Mouse (Mus musculus) gastrocnemius, postnatal 25 days (tissue): Measurements from ENCODE around the gene Hist1h3f. TPM values are rescaled to one million over a fixed set of nuclear protein-coding genes. Genes with fewer than 3 reads are reported as not detected.
A peak's percentile ranks its signal among the peaks of the same experiment; 100 is the strongest.
"Not testable (repeated sequence)": the region's sequence is repeated elsewhere in the genome, so short reads cannot be mapped to it uniquely, and the experiment has no call there.

ENCODE experiments used
- DNase-seq: peaks from one replicate; pipeline ENCODE4 v3.0.0; 2022
- total RNA-seq, 2 experiments: library from RNA; stranded (reverse); gene quantifications; 1 replicate in 1 of 2; 2 replicates in 1 of 2; pipeline ENCODE4 v1.2.3; 2021

Hist1h3f gene
- total RNA-seq, 2 experiments from 2014 or later: 5.0 to 6.6 TPM

DNA sequence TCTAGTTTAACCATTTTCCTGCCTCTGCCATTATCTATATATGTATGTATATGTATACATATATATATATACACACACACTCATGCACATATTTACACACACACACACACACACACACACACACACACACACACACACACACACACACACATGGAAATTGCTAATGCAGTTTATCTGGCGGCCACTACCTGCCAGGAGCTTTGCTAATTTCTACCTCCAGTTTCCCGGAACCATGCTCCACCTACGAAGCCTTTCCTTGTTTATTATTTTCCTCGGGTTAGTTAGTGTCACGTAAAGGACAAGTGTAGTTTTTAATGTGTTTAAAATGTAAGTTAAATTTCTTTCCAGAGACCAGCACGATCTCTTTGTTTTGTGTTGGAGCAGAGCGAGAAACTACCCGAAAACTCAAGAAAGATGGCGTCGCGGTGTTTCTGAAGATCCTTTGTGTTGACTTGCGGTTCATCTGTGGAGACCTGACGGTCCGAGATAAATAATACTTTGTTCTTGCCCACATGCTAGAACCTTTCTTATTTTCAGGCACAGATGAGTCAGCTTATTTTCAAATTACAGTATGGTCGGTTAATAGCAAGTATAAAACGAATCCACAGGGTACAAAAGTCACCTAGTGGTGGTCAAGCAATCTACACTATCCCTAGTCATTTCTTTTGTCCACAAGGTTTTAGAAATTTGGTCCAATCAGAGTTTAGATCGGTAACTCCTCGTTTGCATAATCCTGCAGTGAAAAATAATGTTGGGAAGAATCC is 19.0 kb downstream of the Hist1h3f start:
- DNase-seq: no peak

DNA sequence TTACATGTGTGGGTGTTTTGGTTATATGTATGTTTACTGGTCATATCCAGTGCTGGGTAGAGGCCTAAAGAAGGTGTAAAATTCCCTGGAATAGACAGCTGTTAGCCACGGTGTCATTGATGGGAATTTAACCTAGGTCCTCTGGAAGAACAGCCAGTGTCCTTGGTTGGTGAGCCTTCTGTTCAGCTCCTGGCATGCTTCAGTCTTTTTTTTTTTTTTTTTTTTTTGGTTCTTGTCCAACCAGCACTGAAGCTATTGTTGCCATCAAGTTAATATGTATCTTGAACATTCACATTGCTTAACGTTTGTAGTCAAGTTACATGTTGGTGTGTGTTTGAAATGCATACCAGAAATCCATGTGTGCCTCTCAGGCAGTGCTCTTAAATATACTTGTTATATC is 20.6 kb downstream of the Hist1h3f start:
- DNase-seq: no peak

DNA sequence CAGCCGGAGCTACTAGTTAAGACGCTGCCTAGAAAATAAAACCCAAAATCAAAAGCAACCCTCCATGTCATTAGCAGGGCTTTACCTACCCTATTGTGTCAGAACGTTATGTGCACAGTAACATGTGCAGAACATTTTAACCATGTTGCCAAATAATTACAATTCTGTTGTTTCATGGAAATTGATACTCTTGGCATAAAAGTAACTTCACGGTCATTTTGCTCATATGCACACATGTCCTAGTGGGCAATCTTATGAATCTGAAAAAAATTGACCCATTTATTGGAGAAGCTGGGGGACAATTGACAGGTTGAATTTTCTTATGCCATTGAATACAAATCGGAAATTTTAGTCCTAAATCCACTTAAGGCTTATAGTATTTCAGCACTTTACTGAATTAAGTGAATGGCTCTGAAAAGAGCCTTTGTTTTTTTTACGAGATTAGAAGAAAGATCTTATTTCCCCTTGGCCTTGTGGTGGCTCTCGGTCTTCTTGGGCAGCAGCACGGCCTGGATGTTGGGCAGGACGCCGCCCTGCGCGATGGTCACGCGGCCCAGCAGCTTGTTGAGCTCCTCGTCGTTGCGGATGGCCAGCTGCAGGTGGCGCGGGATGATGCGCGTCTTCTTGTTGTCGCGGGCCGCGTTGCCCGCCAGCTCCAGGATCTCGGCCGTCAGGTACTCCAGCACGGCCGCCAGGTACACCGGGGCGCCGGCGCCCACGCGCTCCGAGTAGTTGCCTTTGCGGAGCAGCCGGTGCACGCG is 26.6 kb downstream of the Hist1h3f start:
- DNase-seq: not testable (repeated sequence)

DNA sequence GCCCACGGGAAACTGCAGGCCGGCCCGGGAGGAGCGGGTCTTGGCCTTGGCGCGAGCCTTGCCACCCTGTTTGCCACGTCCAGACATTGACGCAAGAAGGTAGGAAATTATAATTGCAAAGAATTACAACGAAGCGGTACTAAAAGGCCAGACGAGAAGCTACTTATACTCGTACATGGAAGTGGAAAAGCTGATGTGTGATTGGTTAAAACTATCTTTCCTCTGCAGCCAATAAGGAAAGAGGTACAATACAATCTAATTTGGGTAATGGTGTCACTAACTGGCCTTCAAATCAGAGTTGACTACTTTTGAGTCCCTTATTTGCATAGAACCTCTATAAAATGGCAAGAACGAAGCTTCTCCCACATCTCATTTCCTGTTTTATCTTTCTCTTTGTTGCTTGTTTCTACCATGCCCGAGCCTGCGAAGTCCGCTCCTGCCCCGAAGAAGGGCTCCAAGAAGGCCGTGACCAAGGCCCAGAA is 27.2 kb downstream of the Hist1h3f start, which contains the start of the genes Hist1h2ae and Hist1h2bg:
Gene Hist1h2ae, minus strand, starts transcription at position 199 of the 482 bp plus-strand sequence.
Gene Hist1h2bg, plus strand, starts transcription at position 375 of the 482 bp plus-strand sequence.
- peak; percentile 52 for DNase-seq

DNA sequence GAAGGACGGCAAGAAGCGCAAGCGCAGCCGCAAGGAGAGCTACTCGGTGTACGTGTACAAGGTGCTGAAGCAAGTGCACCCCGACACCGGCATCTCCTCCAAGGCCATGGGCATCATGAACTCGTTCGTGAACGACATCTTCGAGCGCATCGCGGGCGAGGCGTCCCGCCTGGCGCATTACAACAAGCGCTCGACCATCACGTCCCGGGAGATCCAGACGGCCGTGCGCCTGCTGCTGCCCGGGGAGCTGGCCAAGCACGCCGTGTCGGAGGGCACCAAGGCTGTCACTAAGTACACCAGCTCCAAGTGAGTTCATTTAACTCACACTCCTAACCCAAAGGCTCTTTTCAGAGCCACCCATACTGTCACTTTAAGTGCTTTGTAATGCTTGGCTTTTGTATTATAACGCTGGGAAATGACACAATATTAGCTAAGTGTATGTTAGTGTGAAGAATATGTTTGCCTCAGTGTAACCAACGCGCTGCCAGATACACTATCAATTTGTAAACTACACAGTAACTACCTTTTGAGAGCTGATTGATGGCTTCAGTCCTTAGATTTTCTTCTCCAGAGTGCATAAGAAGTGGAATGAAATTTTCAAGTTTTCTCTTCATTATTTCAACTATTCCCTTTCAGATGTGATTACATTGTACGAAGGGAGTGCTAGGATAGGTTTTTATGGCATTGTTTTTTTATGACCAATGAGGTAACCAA is 27.8 kb downstream of the Hist1h3f start:
- not testable (repeated sequence) for DNase-seq

DNA sequence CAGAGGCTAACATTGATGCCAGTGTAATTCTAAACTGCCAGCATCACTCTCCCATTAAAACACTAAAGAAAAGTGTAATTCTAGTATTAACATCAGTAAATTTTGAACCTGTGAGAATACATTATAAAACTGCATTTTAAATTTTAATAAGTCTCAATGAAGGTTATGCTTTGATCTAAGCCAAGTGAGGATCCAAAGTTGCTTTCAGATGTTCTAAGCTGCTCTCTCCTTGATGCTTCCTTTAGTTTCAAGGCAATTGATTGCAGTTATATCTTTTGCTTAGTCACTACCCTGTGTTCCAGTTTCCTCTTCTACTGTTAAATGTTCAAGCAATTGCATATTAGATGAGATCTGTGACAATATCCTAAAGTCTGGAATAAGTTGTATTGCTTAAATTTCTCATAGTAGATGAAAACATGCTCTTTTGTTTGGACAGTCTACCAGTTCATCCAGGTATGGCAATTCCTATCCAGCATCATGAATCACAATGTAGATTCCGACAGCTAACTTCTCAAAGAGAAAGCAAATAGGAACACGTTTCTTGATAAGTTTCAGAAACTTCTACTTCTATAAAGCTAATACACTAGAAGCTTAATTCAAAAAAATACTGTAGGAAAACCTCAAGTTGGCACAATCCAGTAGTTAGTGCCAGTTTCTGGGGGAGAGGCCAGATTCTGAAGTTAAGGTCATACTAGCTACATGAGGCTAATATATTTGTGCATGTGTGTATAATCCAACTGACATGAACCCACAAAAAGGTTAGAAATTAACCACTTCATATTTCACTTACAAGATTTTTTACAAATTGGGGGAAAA is 28.6 kb downstream of the Hist1h3f start:
- DNase-seq: no peak

DNA sequence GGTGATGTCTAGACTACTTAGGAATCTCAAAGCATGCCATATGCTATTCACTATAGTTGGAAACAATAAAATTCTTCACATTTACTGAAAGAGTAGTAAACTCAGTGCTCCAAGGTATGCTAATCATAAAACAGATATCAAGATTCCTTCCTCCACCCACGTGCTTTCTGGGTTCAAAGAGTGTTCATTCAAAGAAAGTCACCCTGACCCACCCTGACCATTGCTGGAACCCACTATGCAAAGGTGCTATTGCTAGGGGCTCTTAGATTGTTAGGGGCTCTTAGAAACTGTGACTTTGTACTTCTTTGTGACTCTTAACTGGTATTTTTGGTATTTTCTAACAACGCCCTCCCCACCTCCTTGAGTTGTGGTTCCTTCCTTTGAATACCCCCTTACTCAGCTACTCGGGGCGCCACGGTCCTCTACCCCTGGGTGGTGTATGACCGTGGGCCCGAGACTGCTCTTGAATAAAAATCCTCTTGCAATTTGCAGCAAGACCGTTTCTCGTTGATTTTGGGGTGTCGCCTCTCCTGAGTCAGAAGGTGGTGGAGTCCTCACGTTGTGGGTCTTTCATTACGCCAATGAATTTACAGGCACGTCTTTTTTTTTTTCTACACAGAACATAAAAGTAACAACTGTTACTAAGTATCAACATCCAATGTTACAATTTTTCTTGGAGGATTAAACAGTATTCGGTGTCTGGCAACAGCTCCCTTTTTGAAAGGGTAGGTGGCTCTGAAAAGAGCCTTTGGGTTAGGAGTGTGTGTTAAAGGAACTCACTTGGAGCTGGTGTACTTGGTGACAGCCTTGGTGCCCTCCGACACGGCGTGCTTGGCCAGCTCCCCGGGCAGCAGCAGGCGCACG is 29.4 kb downstream of the Hist1h3f start:
- not testable (repeated sequence) for DNase-seq

DNA sequence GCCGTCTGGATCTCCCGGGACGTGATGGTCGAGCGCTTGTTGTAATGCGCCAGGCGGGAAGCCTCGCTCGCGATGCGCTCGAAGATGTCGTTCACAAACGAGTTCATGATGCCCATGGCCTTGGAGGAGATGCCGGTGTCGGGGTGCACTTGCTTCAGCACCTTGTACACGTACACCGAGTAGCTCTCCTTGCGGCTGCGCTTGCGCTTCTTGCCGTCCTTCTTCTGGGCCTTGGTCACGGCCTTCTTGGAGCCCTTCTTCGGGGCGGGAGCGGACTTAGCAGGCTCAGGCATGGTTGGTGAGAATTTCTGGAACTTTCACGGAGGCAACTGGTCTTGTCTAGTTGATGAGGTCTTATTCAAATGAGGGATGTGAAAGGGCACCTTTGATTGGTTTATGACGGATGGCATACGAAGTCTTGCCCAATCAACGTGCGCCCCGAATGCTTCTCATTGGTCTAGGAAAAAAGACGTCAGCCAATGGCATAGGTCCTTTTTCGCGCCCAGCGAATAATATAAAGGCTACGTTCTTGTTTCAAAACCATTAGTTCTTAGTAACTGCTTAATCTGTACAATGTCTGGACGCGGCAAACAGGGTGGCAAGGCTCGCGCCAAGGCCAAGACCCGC is 30.2 kb downstream of the Hist1h3f start, which contains the start of the genes Hist1h2bf and Hist1h2ad:
Gene Hist1h2bf, minus strand, starts transcription at position 299 of the 627 bp plus-strand sequence.
Gene Hist1h2ad, plus strand, starts transcription at position 484 of the 627 bp plus-strand sequence.
- DNase-seq: peak; percentile 80

DNA sequence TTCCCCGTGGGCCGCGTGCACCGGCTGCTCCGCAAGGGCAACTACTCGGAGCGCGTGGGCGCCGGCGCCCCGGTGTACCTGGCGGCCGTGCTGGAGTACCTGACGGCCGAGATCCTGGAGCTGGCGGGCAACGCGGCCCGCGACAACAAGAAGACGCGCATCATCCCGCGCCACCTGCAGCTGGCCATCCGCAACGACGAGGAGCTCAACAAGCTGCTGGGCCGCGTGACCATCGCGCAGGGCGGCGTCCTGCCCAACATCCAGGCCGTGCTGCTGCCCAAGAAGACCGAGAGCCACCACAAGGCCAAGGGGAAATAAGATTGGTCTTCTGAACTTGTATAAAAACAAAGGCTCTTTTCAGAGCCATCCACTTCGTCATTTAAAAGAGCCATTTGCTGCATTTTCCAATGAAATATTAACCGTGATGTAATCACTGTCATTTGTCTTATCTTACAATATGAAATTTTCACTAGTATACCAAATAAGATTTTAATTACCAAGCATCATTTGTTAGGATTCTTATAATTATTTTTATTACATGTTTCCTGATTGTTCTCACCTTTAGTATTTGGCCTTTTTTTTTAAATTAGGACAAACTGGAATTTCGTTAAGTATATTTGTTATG is 30.8 kb downstream of the Hist1h3f start:
- not testable (repeated sequence) for DNase-seq

DNA sequence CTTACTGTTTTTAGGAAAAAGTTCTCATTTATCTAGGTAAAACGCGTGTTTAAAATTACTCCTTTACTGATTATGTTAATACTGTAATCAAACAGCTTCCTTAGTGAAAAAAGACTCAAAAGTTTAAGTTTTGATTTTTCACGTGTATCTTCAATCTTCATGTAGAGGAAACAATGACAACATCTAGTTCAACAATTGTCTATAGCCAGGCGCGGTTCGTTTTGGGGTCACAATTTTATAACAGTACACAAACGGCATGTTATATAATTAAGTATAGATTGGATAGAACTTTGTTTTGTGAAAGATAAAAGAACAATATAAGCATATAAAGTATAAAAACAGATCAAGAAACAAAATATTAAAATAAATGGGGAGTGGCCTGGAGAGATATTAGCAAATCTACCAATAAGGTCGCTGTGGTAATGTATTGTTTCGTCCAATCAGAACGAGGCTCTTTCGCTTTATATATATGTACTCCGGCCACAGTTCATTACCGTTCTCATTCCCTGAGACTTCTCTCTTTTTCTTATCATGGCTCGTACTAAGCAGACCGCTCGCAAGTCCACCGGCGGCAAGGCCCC is 31.5 kb downstream of the Hist1h3f start, which contains the start of gene Hist1h3d:
Gene Hist1h3d, plus strand, starts transcription at position 493 of the 581 bp plus-strand sequence.
- DNase-seq: no peak

DNA sequence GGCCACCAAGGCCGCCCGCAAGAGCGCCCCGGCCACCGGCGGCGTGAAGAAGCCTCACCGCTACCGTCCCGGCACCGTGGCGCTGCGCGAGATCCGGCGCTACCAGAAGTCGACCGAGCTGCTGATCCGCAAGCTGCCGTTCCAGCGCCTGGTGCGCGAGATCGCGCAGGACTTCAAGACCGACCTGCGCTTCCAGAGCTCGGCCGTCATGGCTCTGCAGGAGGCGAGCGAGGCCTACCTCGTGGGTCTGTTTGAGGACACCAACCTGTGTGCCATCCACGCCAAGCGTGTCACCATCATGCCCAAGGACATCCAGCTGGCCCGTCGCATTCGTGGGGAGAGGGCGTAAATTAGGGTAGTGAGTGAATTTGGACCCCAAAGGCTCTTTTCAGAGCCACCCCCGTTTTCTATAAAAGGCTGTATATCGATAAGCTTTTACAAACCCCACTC is 32.0 kb downstream of the Hist1h3f start:
- not testable (repeated sequence) for DNase-seq

DNA sequence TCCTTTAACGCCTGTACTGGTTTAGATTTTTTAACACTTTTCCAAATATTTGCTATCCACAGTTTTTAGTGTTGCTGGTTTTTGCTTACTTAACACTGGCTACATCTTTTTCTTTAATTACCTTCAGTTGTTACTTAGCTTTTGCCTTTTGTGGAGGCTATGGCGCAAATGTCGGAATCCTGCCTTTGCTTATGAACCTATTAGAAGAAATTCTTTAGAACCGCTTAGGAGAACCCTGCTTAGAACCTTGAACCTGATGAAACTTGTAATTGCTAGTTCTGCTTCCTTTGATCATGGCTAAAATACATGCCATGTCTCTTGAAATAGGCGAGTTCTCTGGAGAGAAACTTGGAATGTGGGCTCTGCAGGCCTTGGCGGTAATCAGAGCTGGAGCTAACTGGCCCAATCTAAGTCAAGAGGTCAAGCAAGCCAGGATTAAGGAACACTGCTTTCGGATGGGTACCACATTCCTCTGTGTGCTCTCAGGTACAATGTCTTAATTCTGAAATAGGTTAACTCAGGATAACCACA is 32.6 kb downstream of the Hist1h3f start:
- no peak for DNase-seq

DNA sequence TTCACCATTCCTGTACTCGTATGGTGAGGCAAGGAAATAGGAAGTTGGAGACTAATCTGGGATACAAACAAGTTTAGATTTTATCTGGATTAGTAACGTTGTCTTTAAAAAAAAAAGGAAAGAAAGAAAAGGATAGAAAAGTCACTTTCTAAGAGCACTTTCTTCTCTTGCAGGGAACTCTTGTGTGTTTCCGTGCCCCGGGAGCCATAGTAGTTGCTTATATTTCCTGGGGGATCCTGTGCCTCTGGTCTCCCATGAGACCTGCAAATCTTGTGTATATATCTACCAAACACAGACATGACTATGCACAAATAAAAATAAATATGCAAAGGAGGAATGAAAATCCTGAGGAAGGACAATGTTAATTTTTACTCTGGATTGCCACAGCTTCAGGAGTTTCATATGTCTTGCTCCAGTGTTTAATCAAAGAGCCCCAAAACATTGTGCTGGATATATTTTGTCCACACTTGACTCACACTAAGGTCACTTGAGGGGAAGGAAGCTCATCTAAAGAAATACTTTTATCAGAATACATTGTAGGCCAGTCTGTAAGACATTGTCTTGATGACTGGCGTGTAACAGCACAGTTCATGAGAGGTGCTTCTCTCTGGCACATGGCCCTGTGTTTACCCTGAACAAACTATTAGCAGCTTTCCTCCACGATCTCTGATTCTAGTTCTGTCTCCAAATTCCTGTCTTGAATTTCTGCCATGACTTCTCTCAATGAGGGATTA is 33.2 kb downstream of the Hist1h3f start:
- DNase-seq: no peak

DNA sequence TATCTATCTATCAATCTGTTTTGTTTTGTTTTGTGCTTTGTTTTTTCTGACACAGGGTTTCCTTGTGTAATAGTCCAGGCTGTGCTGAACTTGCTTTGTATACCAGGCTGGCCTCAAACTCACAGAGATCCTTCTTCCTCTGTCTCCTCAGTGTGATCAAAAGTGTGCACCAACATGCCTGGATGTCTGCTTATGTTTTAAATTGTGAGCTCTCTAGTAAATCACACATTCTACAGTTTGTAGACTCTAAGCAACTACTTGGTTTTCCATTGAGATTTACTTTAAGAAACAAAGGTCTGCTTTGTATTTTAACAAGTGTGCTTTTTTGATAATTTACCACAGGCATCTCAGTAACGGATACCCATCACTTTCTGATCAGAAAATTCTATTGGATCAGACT is 34.0 kb downstream of the Hist1h3f start:
- DNase-seq: no peak

DNA sequence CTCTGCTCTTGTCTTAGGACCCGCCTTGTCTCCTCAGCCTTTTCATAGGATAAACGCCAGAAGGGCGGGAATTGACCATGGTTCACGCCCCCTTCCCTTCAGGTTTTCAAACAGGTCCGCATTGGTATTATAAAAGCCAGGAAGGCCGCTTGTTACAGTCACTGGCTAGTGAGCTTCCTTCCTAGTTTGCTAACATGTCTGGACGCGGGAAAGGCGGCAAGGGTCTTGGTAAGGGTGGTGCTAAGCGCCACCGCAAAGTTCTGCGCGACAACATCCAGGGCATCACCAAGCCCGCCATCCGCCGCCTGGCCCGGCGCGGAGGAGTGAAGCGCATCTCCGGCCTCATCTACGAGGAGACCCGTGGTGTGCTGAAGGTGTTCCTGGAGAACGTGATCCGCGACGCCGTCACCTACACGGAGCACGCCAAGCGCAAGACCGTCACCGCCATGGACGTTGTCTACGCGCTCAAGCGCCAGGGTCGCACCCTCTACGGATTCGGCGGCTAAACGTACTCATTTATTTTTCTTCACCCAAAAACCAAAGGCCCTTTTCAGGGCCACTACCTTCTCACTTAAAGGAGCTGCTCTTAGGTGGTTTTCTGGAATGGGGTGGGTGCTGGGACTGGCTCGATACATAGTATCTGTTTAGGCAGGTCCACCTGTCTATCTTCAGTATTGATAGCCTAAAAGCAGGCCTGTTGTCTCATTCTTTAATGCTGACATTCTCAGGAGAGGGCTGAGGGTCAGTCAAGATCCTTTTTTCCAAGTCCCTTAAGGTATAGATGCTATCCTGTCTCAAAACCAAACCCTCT is 37.8 kb downstream of the Hist1h3f start, which contains the start of gene Hist1h4d:
Gene Hist1h4d, plus strand, starts transcription at position 191 of the 811 bp plus-strand sequence.
- peak; percentile 92 for DNase-seq

DNA sequence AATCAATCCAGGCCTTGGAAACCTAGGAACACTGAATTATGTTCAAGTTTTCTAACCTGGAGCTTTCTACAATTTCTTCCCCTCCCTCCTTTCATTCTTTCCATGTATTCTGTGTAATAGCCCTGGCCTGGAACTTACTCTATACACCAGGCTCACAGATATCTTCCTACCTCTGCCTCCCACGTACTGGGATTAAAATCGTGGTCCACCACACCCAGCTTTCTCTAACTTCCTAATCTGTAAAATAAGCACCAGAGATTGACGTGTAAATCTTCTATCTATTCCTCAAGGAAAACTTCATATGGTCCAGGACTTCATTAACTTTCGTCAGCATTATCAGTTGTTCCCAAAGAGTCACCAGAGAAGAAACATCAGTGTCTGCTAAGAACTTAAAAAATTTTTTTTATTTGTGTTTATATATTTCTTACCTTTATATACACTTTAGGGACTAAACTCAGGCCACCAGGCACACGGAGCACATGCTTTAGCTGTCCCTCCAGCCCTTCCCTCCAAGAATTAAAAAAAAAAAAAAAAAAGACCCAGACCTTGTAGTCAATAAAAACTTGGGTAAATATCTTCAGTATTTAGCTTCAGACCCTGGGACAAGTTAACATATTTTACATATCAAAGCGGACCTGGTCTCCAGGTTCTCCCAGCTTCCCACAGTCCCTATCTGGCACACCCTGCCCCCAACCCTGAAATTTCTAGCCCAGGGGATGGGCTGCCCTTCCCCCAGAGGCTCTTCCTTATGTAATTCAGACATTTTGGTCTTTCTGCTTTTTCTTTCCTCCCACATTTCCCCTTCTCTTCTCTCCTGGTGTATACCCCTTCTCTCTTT is 38.6 kb downstream of the Hist1h3f start:
- DNase-seq: no peak
